Mouse (Mus musculus) heart, postnatal 0 days (tissue): ENCODE measurements around the gene Commd6. TPM values are rescaled to one million over a fixed set of nuclear protein-coding genes. Genes with fewer than 3 reads are reported as not detected.
A peak's percentile ranks its signal among the peaks of the same experiment; 100 is the strongest.

Source experiments
- ATAC-seq: fragments of 200-750 bp; cut with Nextera tagmentation; 2 replicates; pipeline ENCODE4 v1.8.0; 2017; ENCODE audit warnings: low read depth, moderate number of reproducible peaks, moderate library complexity; ENCODE audit not compliant: insufficient read depth
- DNase-seq: peaks from one replicate; pipeline ENCODE4 v3.0.0-alpha.2; 2016; ENCODE audit warnings: low spot score
- H3K27ac ChIP-seq: fragments of 300-500 bp; sonication (generic); 2 replicates; pipeline ENCODE4 v1.5.1; 2014; ENCODE audit warnings: low read depth, mild to moderate bottlenecking
- H3K27me3 ChIP-seq: fragments of 300-500 bp; sonication (generic); 2 replicates; pipeline ENCODE4 v1.6.1; 2014; ENCODE audit warnings: low read length, mixed read lengths; ENCODE audit not compliant: control insufficient read depth, insufficient read depth
- H3K36me3 ChIP-seq: fragments of 300-500 bp; sonication (generic); replicated peaks from 2 replicates; pipeline ENCODE4 v1.6.1; 2014; ENCODE audit warnings: low read length, mixed read lengths; ENCODE audit not compliant: control insufficient read depth, insufficient read depth
- H3K4me1 ChIP-seq: fragments of 300-500 bp; sonication (generic); 2 replicates; pipeline ENCODE4 v1.6.1; 2014; ENCODE audit warnings: antibody characterized with exemption; ENCODE audit not compliant: control insufficient read depth, insufficient read depth
- H3K4me2 ChIP-seq: fragments of 300-500 bp; sonication (generic); 2 replicates; pipeline ENCODE4 v1.6.1; 2014; ENCODE audit warnings: low read depth, mild to moderate bottlenecking, low read length, moderate library complexity
- H3K4me3 ChIP-seq: fragments of 300-500 bp; sonication (generic); 2 replicates; pipeline ENCODE4 v1.5.1; 2014; ENCODE audit warnings: low read depth, low read length
- H3K9ac ChIP-seq: fragments of 300-500 bp; sonication (generic); replicated peaks from 2 replicates; pipeline ENCODE4 v1.6.1; 2014; ENCODE audit warnings: low read depth, low read length, mixed read lengths
- H3K9me3 ChIP-seq: fragments of 300-500 bp; sonication (generic); replicated peaks from 2 replicates; pipeline ENCODE4 v1.6.1; 2016; ENCODE audit warnings: low read length; ENCODE audit not compliant: control insufficient read depth
- CTCF ChIP-seq: IDR thresholded peaks from 2 replicates; pipeline ENCODE4 v1.5.1; 2016; ENCODE audit warnings: antibody characterized with exemption, control low read depth, low read depth
- EP300 ChIP-seq: IDR thresholded peaks from 2 replicates; pipeline ENCODE4 v1.6.1; 2016; ENCODE audit warnings: antibody characterized with exemption, low read depth
- WGBS: fragments of 180-500 bp; shearing (Covaris S2); extraction: QIAGEN DNeasy Blood & Tissue Kit; methylation state at CpG from one replicate; pipeline ENCODE4 v1.1.7; 2014; 5-methylcytosine and 5-hydroxymethylcytosine counted together
- polyA plus RNA-seq: library from polyadenylated mRNA; unstranded; fragments of >200 nt; fragmentation: Nextera tagmentation; extraction: Ambion mirVana; gene quantifications from 2 replicates; pipeline ENCODE4 v1.2.1, GENCODE M21; 2015
- total RNA-seq: library from RNA; depleted of rRNA; stranded (reverse); fragments of >200 nt; gene quantifications from 2 replicates; pipeline ENCODE4 v1.2.3, GENCODE M21; 2014; ENCODE audit warnings: low replicate concordance; rRNA removed

Gene Commd6
- total and polyA plus RNA-seq, 2 experiments from 2014 or later: 20.7 to 74.8 TPM

GRCm38 (mm10) chr14:101586096-101586495 lies 54.4 kb downstream of the Commd6 start:
- Histone ChIP-seq H3K4me3 (no peak overlapping the region), H3K36me3 (no peaks in the 10 kb centered on the region), H3K4me1 (peaks cover 22% of the 10 kb centered on the region), H3K27me3 (no peaks in the 10 kb centered on the region), H3K9ac (0 out of 2 replicates have a peak overlapping the region, but pooled peaks have one; percentile 2), H3K27ac (peak overlapping the region; percentile 64), H3K9me3 (no peaks in the 10 kb centered on the region), H3K4me2 (no peak overlapping the region)
- no peak for TF ChIP-seq CTCF
- no peak for TF ChIP-seq EP300
- 34% methylated on average over 7 of the region's 7 CpGs for WGBS
- ATAC-seq (no peak), DNase-seq (no peak)

Other genes with a start within 250 kb of the Commd6 start
- gene Tbc1d4, start 31.5 kb downstream of the Commd6 start, total RNA-seq: 43.7 and 53.6 TPM in 2 replicates
- gene Tbc1d4, start 31.5 kb downstream of the Commd6 start, polyA plus RNA-seq: 16.8 and 18.4 TPM in 2 replicates
- gene Uchl3, start 13.3 kb upstream of the Commd6 start, total RNA-seq: 15.9 and 22.5 TPM in 2 replicates
- 75.6 and 76.2 TPM in 2 replicates for gene Uchl3, start 13.3 kb upstream of the Commd6 start, polyA plus RNA-seq
- gene Gm9922, start 89.1 kb upstream of the Commd6 start, total RNA-seq: 10.5 and 14.2 TPM in 2 replicates
- gene Gm9922, start 89.1 kb upstream of the Commd6 start, polyA plus RNA-seq: 7.0 and 7.2 TPM in 2 replicates
- gene Lmo7, start 89.3 kb upstream of the Commd6 start, total RNA-seq: 308 and 357 TPM in 2 replicates
- 169 TPM in 2 replicates for gene Lmo7, start 89.3 kb upstream of the Commd6 start, polyA plus RNA-seq